Mouse (Mus musculus): ENCODE data around the gene Klhl33. TPM values are rescaled to one million over a fixed set of nuclear protein-coding genes. Genes with fewer than 3 reads are reported as not detected.
"Not testable (repeated sequence)": the region's sequence is repeated elsewhere in the genome, so short reads cannot be mapped to it uniquely, and the experiment has no call there.

Klhl33 gene
- polyA plus RNA-seq, 1 experiment from 2014 or later, result 0.63 TPM

GRCm38 (mm10) chr14:50904828-50905129, 7.5 kb upstream of the Klhl33 start:
- TF ChIP-seq EP300 (IDR thresholded peaks at IDR 0.05) (no peak), CTCF (IDR thresholded peaks at IDR 0.05) (no peak)
- Histone ChIP-seq H3K4me2 (replicated peaks; ENCODE audit: low read depth, low read length) (no peak overlapping the region), H3K27ac (ENCODE audit: low read length) (no peak overlapping the region), H3K4me3 (ENCODE audit: low read depth, low read length) (no peak overlapping the region), H3K9me3 (ENCODE audit: low read length) (no peaks in the 10 kb centered on the region), H3K27me3 (replicated peaks; ENCODE audit: insufficient read depth, low read length) (no peaks in the 10 kb centered on the region), H3K9ac (replicated peaks; ENCODE audit: low read depth) (no peak overlapping the region), H3K4me1 (ENCODE audit: insufficient read depth, low read depth, low read length) (0 out of 2 replicates have a peak, but pooled peaks cover 5% of the 10 kb centered on the region), H3K36me3 (ENCODE audit: insufficient read depth, low read length) (no peaks in the 10 kb centered on the region)
- no peak for ATAC-seq
- 87% methylated on average over 4 of the region's 4 CpGs for WGBS
- DNase-seq (ENCODE audit: low spot score), result no peak

- H3K9me3 ChIP-seq (ENCODE audit: low read length), result no peaks in the 10 kb centered on the region
- H3K4me1 ChIP-seq (ENCODE audit: insufficient read depth, low read depth, low read length), result 0 out of 2 replicates have a peak, but pooled peaks cover 5% of the 10 kb centered on the region
- peak overlapping the region; percentile 24; the same call in 1 of the 2 replicates for H3K4me3 ChIP-seq (ENCODE audit: low read depth, low read length)
- H3K27ac ChIP-seq (ENCODE audit: low read length), result no peak overlapping the region
- H3K36me3 ChIP-seq (ENCODE audit: insufficient read depth, low read length), result no peaks in the 10 kb centered on the region
- no peak for TF ChIP-seq EP300 (IDR thresholded peaks at IDR 0.05)
- TF ChIP-seq CTCF (IDR thresholded peaks at IDR 0.05), result peak; percentile 74
- ATAC-seq (peak; percentile 82), DNase-seq (ENCODE audit: low spot score) (peak; percentile 70)
- WGBS, result 7% methylated on average over 26 of the region's 26 CpGs
- no peaks in the 10 kb centered on the region for H3K27me3 ChIP-seq (replicated peaks; ENCODE audit: insufficient read depth, low read length)
- H3K9ac ChIP-seq (replicated peaks; ENCODE audit: low read depth), result 0 out of 2 replicates have a peak overlapping the region, but pooled peaks have one; percentile 29
- H3K4me2 ChIP-seq (replicated peaks; ENCODE audit: low read depth, low read length), result peak overlapping the region; percentile 57
These were observed 6.9 kb upstream of the Klhl33 start for GRCm38 (mm10) chr14:50903973-50904827.

GRCm38 (mm10) chr14:50897992-50898391, 685 bp upstream of the Klhl33 start:
- not testable (repeated sequence) for H3K4me1 ChIP-seq (ENCODE audit: insufficient read depth, low read depth, low read length); H3K27me3 ChIP-seq (replicated peaks; ENCODE audit: insufficient read depth, low read length); H3K4me2 ChIP-seq (replicated peaks; ENCODE audit: low read depth, low read length); H3K27ac ChIP-seq (ENCODE audit: low read length); DNase-seq (ENCODE audit: low spot score); H3K36me3 ChIP-seq (ENCODE audit: insufficient read depth, low read length); H3K9me3 ChIP-seq (ENCODE audit: low read length); H3K4me3 ChIP-seq (ENCODE audit: low read depth, low read length); H3K9ac ChIP-seq (replicated peaks; ENCODE audit: low read depth); ATAC-seq
- WGBS, result 76% methylated on average over 2 of the region's 2 CpGs

GRCm38 (mm10) chr14:50896747-50897373, 447 bp downstream of the Klhl33 start:
- H3K27me3 ChIP-seq (replicated peaks; ENCODE audit: insufficient read depth, low read length), result no peaks in the 10 kb centered on the region
- no peaks in the 10 kb centered on the region for H3K36me3 ChIP-seq (ENCODE audit: insufficient read depth, low read length)
- H3K9ac ChIP-seq (replicated peaks; ENCODE audit: low read depth), result peak overlapping the region; percentile 24; the same call in 1 of the 2 replicates
- H3K9me3 ChIP-seq (ENCODE audit: low read length), result no peaks in the 10 kb centered on the region
- peaks cover 4% of the 10 kb centered on the region for H3K4me1 ChIP-seq (ENCODE audit: insufficient read depth, low read depth, low read length)
- H3K4me3 ChIP-seq (ENCODE audit: low read depth, low read length), result peak overlapping the region; percentile 30
- 0 out of 2 replicates have a peak, but pooled peaks have one; percentile 13 for ATAC-seq
- peak overlapping the region; percentile 62 for H3K4me2 ChIP-seq (replicated peaks; ENCODE audit: low read depth, low read length)
- no peak for TF ChIP-seq CTCF (IDR thresholded peaks at IDR 0.05)
- TF ChIP-seq EP300 (IDR thresholded peaks at IDR 0.05), result no peak
- no peak for DNase-seq (ENCODE audit: low spot score)
- WGBS, result 18% methylated on average over 23 of the region's 23 CpGs
- H3K27ac ChIP-seq (ENCODE audit: low read length), result peak overlapping the region; percentile 63

GRCm38 (mm10) chr14:50895985-50896746, 1.1 kb downstream of the Klhl33 start:
- no peaks in the 10 kb centered on the region for H3K36me3 ChIP-seq (ENCODE audit: insufficient read depth, low read length)
- 16% methylated on average over 19 of the region's 19 CpGs for WGBS
- H3K27ac ChIP-seq (ENCODE audit: low read length), result peak overlapping the region; percentile 63
- H3K4me3 ChIP-seq (ENCODE audit: low read depth, low read length), result peak overlapping the region; percentile 30
- H3K4me2 ChIP-seq (replicated peaks; ENCODE audit: low read depth, low read length), result peak overlapping the region; percentile 62
- no peaks in the 10 kb centered on the region for H3K9me3 ChIP-seq (ENCODE audit: low read length)
- no peaks in the 10 kb centered on the region for H3K27me3 ChIP-seq (replicated peaks; ENCODE audit: insufficient read depth, low read length)
- ATAC-seq (peak; percentile 82), DNase-seq (ENCODE audit: low spot score) (peak; percentile 90)
- no peak for TF ChIP-seq CTCF (IDR thresholded peaks at IDR 0.05)
- no peak for TF ChIP-seq EP300 (IDR thresholded peaks at IDR 0.05)
- peaks cover 4% of the 10 kb centered on the region for H3K4me1 ChIP-seq (ENCODE audit: insufficient read depth, low read depth, low read length)
- H3K9ac ChIP-seq (replicated peaks; ENCODE audit: low read depth), result peak overlapping the region; percentile 24; the same call in 1 of the 2 replicates

GRCm38 (mm10) chr14:50895407-50895806, 1.9 kb downstream of the Klhl33 start:
- DNase-seq (ENCODE audit: low spot score), result no peak
- Histone ChIP-seq H3K27me3 (replicated peaks; ENCODE audit: insufficient read depth, low read length) (no peaks in the 10 kb centered on the region), H3K27ac (ENCODE audit: low read length) (no peak overlapping the region), H3K9me3 (ENCODE audit: low read length) (no peaks in the 10 kb centered on the region), H3K36me3 (ENCODE audit: insufficient read depth, low read length) (no peaks in the 10 kb centered on the region), H3K4me3 (ENCODE audit: low read depth, low read length) (no peak overlapping the region), H3K4me2 (replicated peaks; ENCODE audit: low read depth, low read length) (no peak overlapping the region), H3K9ac (replicated peaks; ENCODE audit: low read depth) (no peak overlapping the region), H3K4me1 (ENCODE audit: insufficient read depth, low read depth, low read length) (peaks cover 4% of the 10 kb centered on the region)
- no peak for ATAC-seq
- no peak for TF ChIP-seq EP300 (IDR thresholded peaks at IDR 0.05)
- TF ChIP-seq CTCF (IDR thresholded peaks at IDR 0.05), result no peak
